Mouse (Mus musculus) ovary, postnatal 36 days (tissue): Measurements from ENCODE around the gene Olfr96.
A peak's percentile ranks its signal among the peaks of the same experiment; 100 is the strongest.

Source experiments
- DNase-seq: peaks from one replicate; pipeline ENCODE4 v3.0.0; 2022; ENCODE audit warnings: low spot score, mixed read lengths

The Olfr96 gene

GRCm38 (mm10) chr17:37270702-37271092 lies 50.8 kb downstream of the Olfr96 start:
- DNase-seq, result peak; percentile 49

GRCm38 (mm10) chr17:37275626-37276248 lies 55.8 kb downstream of the Olfr96 start:
- DNase-seq, result no peak
